Mouse (Mus musculus) forebrain, embryonic 12.5 days (tissue): Measurements from ENCODE around the gene Gm28048. TPM values are rescaled to one million over a fixed set of nuclear protein-coding genes. Genes with fewer than 3 reads are reported as not detected.

ENCODE experiments used
- ATAC-seq: fragments of 200-750 bp; cut with Nextera tagmentation; 2 replicates; pipeline ENCODE4 v1.8.0; 2017; ENCODE audit warnings: moderate TSS enrichment; ENCODE audit not compliant: low FRiP score
- H3K27ac ChIP-seq: fragments of 300-500 bp; sonication (generic); 2 replicates; pipeline ENCODE4 v1.5.1; 2016; ENCODE audit warnings: mild to moderate bottlenecking
- H3K27me3 ChIP-seq: fragments of 300-500 bp; sonication (generic); 2 replicates; pipeline ENCODE4 v1.6.1; 2016; ENCODE audit warnings: mild to moderate bottlenecking
- H3K36me3 ChIP-seq: fragments of 300-500 bp; sonication (generic); replicated peaks from 2 replicates; pipeline ENCODE4 v1.6.1; 2016; ENCODE audit warnings: mild to moderate bottlenecking
- H3K4me1 ChIP-seq: fragments of 300-500 bp; sonication (generic); 2 replicates; pipeline ENCODE4 v1.6.1; 2016
- H3K4me2 ChIP-seq: fragments of 300-500 bp; sonication (generic); 2 replicates; pipeline ENCODE4 v1.6.1; 2016; ENCODE audit warnings: mild to moderate bottlenecking, moderate library complexity
- H3K4me3 ChIP-seq: fragments of 300-500 bp; sonication (generic); replicated peaks from 2 replicates; pipeline ENCODE4 v1.5.1; 2016; ENCODE audit warnings: mild to moderate bottlenecking
- H3K9ac ChIP-seq: fragments of 300-500 bp; sonication (generic); 2 replicates; pipeline ENCODE4 v1.6.1; 2016; ENCODE audit warnings: mild to moderate bottlenecking
- H3K9me3 ChIP-seq: fragments of 300-500 bp; sonication (generic); 2 replicates; pipeline ENCODE4 v1.6.1; 2016
- WGBS: fragments of 180-500 bp; shearing (Covaris S2); methylation state at CpG from one replicate; pipeline ENCODE4 v1.1.7; 2016; 5-methylcytosine and 5-hydroxymethylcytosine counted together
- polyA plus RNA-seq: library from polyadenylated mRNA; unstranded; fragments of >200 nt; fragmentation: Nextera tagmentation; extraction: Ambion mirVana; gene quantifications from 2 replicates; pipeline ENCODE4 v1.2.1, GENCODE M21; 2016

Gene Gm28048
- polyA plus RNA-seq, 1 experiment from 2014 or later = 4.7 TPM

DNA sequence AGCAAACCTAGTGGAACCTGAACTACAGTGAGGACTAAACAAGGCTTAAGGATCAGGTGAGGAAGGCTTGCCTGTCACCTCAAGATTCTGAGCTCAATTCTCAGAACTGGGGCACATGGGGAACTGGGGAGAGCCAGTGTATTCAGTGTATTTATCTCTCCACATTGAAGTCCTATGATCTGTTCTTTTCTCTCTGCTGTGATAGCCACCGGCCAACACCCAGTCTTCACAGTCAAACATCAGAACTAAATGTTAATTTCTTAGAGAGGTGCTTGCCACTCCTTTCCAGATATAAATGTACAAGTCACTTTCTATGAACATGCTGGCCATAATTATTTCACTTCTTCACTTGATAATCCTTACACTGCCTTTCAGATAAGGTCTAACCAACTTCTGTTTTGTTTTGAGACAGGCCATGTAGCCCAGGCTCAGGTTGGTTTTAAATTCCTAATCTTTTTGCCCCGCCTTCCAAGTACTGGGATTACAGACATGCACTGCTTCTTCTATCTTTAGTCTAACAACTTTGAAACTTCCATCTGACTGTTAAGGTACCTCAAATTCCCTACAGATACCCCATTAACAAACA, 50.5 kb downstream of the Gm28048 start:
- no peak overlapping the region for H3K9ac ChIP-seq
- no peaks in the 10 kb centered on the region for H3K9me3 ChIP-seq
- H3K27me3 ChIP-seq = no peaks in the 10 kb centered on the region
- 96% methylated on average over 2 of the region's 2 CpGs for WGBS
- H3K27ac ChIP-seq = no peak overlapping the region
- ATAC-seq = no peak
- H3K4me3 ChIP-seq = no peak overlapping the region
- no peaks in the 10 kb centered on the region for H3K36me3 ChIP-seq
- H3K4me1 ChIP-seq = peaks cover 4% of the 10 kb centered on the region
- no peak overlapping the region for H3K4me2 ChIP-seq

DNA sequence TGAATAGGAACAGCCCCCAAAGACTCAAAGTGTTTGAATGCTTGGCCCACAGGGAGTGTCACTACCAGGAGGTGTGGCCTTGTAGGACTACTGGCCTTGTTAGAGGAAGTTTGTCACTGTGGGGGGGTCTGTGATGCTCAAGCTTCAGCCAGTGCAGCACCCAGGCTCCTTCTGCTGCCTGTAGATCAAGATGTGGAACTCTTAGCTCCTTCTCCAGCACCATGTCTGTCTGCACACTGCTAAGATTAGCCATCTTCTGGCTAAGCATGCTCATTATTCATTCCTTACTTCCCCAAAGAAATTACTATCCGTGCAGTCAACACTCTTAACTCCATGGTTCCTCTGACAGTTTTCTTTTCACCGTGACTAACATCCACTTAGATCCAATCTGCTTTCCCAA, 51.8 kb downstream of the Gm28048 start:
- Histone ChIP-seq H3K36me3 (no peaks in the 10 kb centered on the region), H3K4me1 (no peaks in the 10 kb centered on the region), H3K9ac (no peak overlapping the region), H3K27me3 (no peaks in the 10 kb centered on the region), H3K27ac (no peak overlapping the region), H3K4me3 (no peak overlapping the region), H3K9me3 (no peaks in the 10 kb centered on the region), H3K4me2 (no peak overlapping the region)
- ATAC-seq = no peak
- WGBS = 79% methylated on average over 2 of the region's 2 CpGs

DNA sequence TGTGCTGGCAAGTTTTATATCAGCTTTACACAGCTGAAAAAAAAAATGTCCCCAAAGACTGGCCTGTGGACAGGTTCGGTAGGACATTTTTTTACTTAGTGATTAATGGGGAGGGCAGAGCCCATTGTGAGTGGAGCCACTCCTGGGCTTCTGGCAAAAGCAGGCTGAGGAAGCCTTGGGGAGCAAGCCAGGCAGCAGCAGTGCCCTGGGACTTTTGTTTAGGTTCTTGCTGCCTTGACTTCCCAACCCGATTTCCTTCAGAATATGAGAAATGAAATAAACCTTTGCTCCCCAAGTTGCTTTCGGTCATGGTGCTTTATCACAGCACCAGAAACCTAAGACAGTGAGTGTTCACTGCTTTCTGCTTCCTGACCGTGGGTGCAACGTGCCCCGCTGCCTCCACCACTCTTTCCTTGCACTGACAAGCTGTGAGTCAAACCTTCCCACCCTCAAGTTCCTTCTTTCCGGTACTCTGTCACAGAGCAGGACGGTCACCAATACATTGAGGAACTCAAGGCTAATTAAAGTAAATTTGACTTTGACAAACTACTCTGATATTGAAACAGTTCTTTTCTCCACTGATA, 53.2 kb downstream of the Gm28048 start:
- no peaks in the 10 kb centered on the region for H3K4me1 ChIP-seq
- H3K36me3 ChIP-seq = no peaks in the 10 kb centered on the region
- no peak overlapping the region for H3K4me2 ChIP-seq
- H3K27me3 ChIP-seq = no peaks in the 10 kb centered on the region
- 88% methylated on average over 8 of the region's 8 CpGs for WGBS
- no peak overlapping the region for H3K27ac ChIP-seq
- H3K4me3 ChIP-seq = no peak overlapping the region
- H3K9me3 ChIP-seq = no peaks in the 10 kb centered on the region
- H3K9ac ChIP-seq = no peak overlapping the region
- no peak for ATAC-seq

- Histone ChIP-seq H3K9ac (no peak overlapping the region), H3K27me3 (no peaks in the 10 kb centered on the region), H3K27ac (no peak overlapping the region), H3K4me1 (no peaks in the 10 kb centered on the region), H3K36me3 (no peaks in the 10 kb centered on the region), H3K4me3 (no peak overlapping the region), H3K9me3 (no peaks in the 10 kb centered on the region), H3K4me2 (no peak overlapping the region)
- no peak for ATAC-seq
- WGBS = 76% methylated on average over 2 of the region's 2 CpGs
Observed at GRCm38 (mm10) chr11:22923606-22924005, 58.3 kb downstream of the Gm28048 start.

DNA sequence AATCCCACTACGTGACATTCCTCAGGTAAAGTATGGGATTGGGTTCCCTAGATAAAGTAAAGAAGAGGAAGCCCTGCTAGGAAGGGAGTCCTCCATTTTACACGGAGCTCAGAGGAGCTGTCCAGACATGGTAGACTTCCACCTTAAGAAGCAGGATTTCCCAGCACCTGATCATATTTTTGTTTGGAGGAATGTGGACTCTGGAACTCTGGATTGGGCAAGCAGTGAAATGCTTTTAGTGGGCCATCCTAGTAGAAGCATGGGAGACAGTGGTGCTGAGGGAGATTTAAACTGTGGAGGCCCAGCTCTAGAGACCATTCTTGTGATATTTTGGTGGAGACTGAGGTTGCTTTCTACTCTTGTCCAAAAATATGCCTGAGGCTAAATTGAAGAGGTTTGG, 59.3 kb downstream of the Gm28048 start:
- H3K4me1 ChIP-seq = no peaks in the 10 kb centered on the region
- no peak for ATAC-seq
- H3K36me3 ChIP-seq = no peaks in the 10 kb centered on the region
- H3K27ac ChIP-seq = no peak overlapping the region
- H3K27me3 ChIP-seq = no peaks in the 10 kb centered on the region
- H3K9me3 ChIP-seq = no peaks in the 10 kb centered on the region
- H3K4me2 ChIP-seq = no peak overlapping the region
- WGBS = 92% methylated on average over 2 of the region's 2 CpGs
- H3K9ac ChIP-seq = no peak overlapping the region
- no peak overlapping the region for H3K4me3 ChIP-seq

GRCm38 (mm10) chr11:22919336-22919735, 62.6 kb downstream of the Gm28048 start:
- no peak for ATAC-seq
- Histone ChIP-seq H3K36me3 (no peaks in the 10 kb centered on the region), H3K9me3 (no peaks in the 10 kb centered on the region), H3K9ac (no peak overlapping the region), H3K4me1 (no peaks in the 10 kb centered on the region), H3K27ac (no peak overlapping the region), H3K4me2 (no peak overlapping the region), H3K4me3 (no peak overlapping the region), H3K27me3 (no peaks in the 10 kb centered on the region)
- WGBS = 85% methylated on average over 2 of the region's 2 CpGs

DNA sequence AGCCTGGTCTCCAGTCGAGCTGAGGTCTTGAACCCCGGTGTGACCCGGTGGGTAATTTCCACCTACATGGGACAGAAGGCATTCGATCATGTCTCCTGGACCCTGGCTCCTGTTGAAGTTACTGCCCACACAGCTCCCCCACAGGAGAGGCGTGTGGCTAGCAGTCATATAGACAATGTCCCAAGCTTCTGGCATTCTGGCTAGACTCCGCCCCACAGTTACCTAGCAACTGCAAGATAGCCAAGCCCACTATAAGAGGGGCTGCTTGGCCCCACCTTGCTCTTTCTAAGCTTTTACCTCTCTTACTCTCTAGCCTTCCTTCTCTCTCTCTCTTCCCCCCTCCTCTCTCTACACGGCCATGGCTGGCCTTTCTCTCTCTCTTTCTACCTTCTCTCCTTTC, 64.1 kb downstream of the Gm28048 start:
- H3K4me3 ChIP-seq = no peak overlapping the region
- no peak for ATAC-seq
- no peaks in the 10 kb centered on the region for H3K36me3 ChIP-seq
- no peak overlapping the region for H3K9ac ChIP-seq
- H3K4me2 ChIP-seq = no peak overlapping the region
- H3K9me3 ChIP-seq = no peaks in the 10 kb centered on the region
- no peaks in the 10 kb centered on the region for H3K27me3 ChIP-seq
- 87% methylated on average over 7 of the region's 7 CpGs for WGBS
- no peaks in the 10 kb centered on the region for H3K4me1 ChIP-seq
- H3K27ac ChIP-seq = no peak overlapping the region

GRCm38 (mm10) chr11:22913744-22914143, 68.1 kb downstream of the Gm28048 start:
- H3K4me2 ChIP-seq = no peak overlapping the region
- H3K36me3 ChIP-seq = no peaks in the 10 kb centered on the region
- no peak overlapping the region for H3K9ac ChIP-seq
- no peak for ATAC-seq
- no peaks in the 10 kb centered on the region for H3K27me3 ChIP-seq
- H3K4me1 ChIP-seq = no peaks in the 10 kb centered on the region
- WGBS = 87% methylated on average over 4 of the region's 4 CpGs
- no peaks in the 10 kb centered on the region for H3K9me3 ChIP-seq
- no peak overlapping the region for H3K27ac ChIP-seq
- H3K4me3 ChIP-seq = no peak overlapping the region

- no peaks in the 10 kb centered on the region for H3K36me3 ChIP-seq
- H3K27me3 ChIP-seq = no peaks in the 10 kb centered on the region
- no peaks in the 10 kb centered on the region for H3K9me3 ChIP-seq
- no peak overlapping the region for H3K4me2 ChIP-seq
- no peak for ATAC-seq
- no peak overlapping the region for H3K9ac ChIP-seq
- 96% methylated on average over 7 of the region's 7 CpGs for WGBS
- H3K4me3 ChIP-seq = no peak overlapping the region
- no peak overlapping the region for H3K27ac ChIP-seq
- no peaks in the 10 kb centered on the region for H3K4me1 ChIP-seq
Observed at GRCm38 (mm10) chr11:22911831-22912230, 70.1 kb downstream of the Gm28048 start.

- Histone ChIP-seq H3K9me3 (no peaks in the 10 kb centered on the region), H3K4me3 (no peak overlapping the region), H3K36me3 (no peaks in the 10 kb centered on the region), H3K27ac (no peak overlapping the region), H3K4me1 (no peaks in the 10 kb centered on the region), H3K27me3 (no peaks in the 10 kb centered on the region), H3K4me2 (no peak overlapping the region), H3K9ac (no peak overlapping the region)
- ATAC-seq = no peak
Observed at GRCm38 (mm10) chr11:22906453-22906865, 75.4 kb downstream of the Gm28048 start.

DNA sequence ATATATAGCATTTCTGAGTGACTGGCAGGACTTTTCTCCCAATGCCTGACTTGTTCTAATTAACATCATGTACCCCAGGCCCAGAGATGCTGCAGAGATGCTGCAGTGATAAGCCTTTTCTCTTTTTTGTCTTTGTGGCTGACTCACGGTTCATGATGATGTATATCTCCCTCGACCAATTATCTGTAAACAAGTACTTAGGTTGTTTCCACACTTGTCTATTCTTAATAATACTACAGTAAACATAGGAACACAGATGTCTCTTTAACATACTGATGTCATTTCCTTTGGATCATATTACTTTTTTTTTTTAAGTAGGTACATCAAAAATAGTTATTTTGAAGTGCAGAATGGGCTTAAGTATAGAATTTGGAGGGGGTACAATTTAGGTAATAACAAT, 79.0 kb downstream of the Gm28048 start:
- no peak overlapping the region for H3K4me3 ChIP-seq
- H3K9ac ChIP-seq = no peak overlapping the region
- no peaks in the 10 kb centered on the region for H3K27me3 ChIP-seq
- peaks cover 7% of the 10 kb centered on the region; the same call in 1 of the 2 replicates for H3K36me3 ChIP-seq
- no peak overlapping the region for H3K27ac ChIP-seq
- H3K4me2 ChIP-seq = no peak overlapping the region
- H3K9me3 ChIP-seq = no peaks in the 10 kb centered on the region
- WGBS = 77% methylated on average over 2 of the region's 2 CpGs
- ATAC-seq = no peak
- H3K4me1 ChIP-seq = no peaks in the 10 kb centered on the region

- no peak for ATAC-seq
- Histone ChIP-seq H3K4me2 (no peak overlapping the region), H3K27ac (no peak overlapping the region), H3K9ac (no peak overlapping the region), H3K9me3 (no peaks in the 10 kb centered on the region), H3K4me1 (no peaks in the 10 kb centered on the region), H3K27me3 (no peaks in the 10 kb centered on the region), H3K4me3 (no peak overlapping the region), H3K36me3 (peaks cover 7% of the 10 kb centered on the region; the same call in 1 of the 2 replicates)
- 87% methylated on average over 3 of the region's 3 CpGs for WGBS
Observed at GRCm38 (mm10) chr11:22900041-22900440, 81.8 kb downstream of the Gm28048 start.

GRCm38 (mm10) chr11:22897642-22898041, 84.2 kb downstream of the Gm28048 start:
- H3K4me2 ChIP-seq = no peak overlapping the region
- no peak for ATAC-seq
- H3K36me3 ChIP-seq = peaks cover 7% of the 10 kb centered on the region; the same call in 1 of the 2 replicates
- H3K4me3 ChIP-seq = no peak overlapping the region
- no peak overlapping the region for H3K9ac ChIP-seq
- WGBS = 94% methylated on average over 4 of the region's 4 CpGs
- no peaks in the 10 kb centered on the region for H3K4me1 ChIP-seq
- H3K9me3 ChIP-seq = no peaks in the 10 kb centered on the region
- no peaks in the 10 kb centered on the region for H3K27me3 ChIP-seq
- no peak overlapping the region for H3K27ac ChIP-seq
